Mouse (Mus musculus) ES-Bruce4 (cell line): ENCODE results near the gene Agpat4. TPM values are rescaled to one million over a fixed set of nuclear protein-coding genes. Genes with fewer than 3 reads are reported as not detected.
A peak's percentile ranks its signal among the peaks of the same experiment; 100 is the strongest.

Experiments used
- H3K27ac ChIP-seq: 2 replicates; pipeline ENCODE4 v1.5.1; 2012; ENCODE audit warnings: low read length, inconsistent platforms; ENCODE audit not compliant: insufficient read depth
- H3K27me3 ChIP-seq: 2 replicates; pipeline ENCODE4 v1.6.1; 2012; ENCODE audit warnings: mild to moderate bottlenecking, low read length, inconsistent platforms; ENCODE audit not compliant: control insufficient read depth, poor library complexity, insufficient read depth, severe bottlenecking
- H3K36me3 ChIP-seq: 2 replicates; pipeline ENCODE4 v1.6.1; 2012; ENCODE audit warnings: inconsistent platforms, mild to moderate bottlenecking, low read length, moderate library complexity; ENCODE audit not compliant: control insufficient read depth, poor library complexity, insufficient read depth, severe bottlenecking
- H3K4me1 ChIP-seq: one replicate; pipeline ENCODE4 v1.8.1; 2011; ENCODE audit warnings: low read length; ENCODE audit not compliant: control insufficient read depth, insufficient read depth
- H3K4me3 ChIP-seq: 2 replicates; pipeline ENCODE4 v1.5.1; 2011; ENCODE audit warnings: low read depth, mild to moderate bottlenecking, low read length
- H3K9ac ChIP-seq: 2 replicates; pipeline ENCODE4 v1.6.1; 2012; ENCODE audit warnings: low read depth, mild to moderate bottlenecking, inconsistent platforms; ENCODE audit not compliant: poor library complexity, severe bottlenecking
- H3K9me3 ChIP-seq: replicated peaks from 2 replicates; pipeline ENCODE4 v1.6.1; 2012; ENCODE audit warnings: mild to moderate bottlenecking, low read length, inconsistent platforms; ENCODE audit not compliant: control insufficient read depth, poor library complexity, insufficient read depth, severe bottlenecking
- CTCF ChIP-seq: IDR thresholded peaks from one replicate; pipeline ENCODE4 v1.8.1; 2011; ENCODE audit warnings: low read depth, low read length
- EP300 ChIP-seq: IDR thresholded peaks from 2 replicates; pipeline ENCODE4 v1.6.1; 2011; ENCODE audit warnings: low read depth, low read length; ENCODE audit not compliant: insufficient read depth
- POLR2A ChIP-seq: IDR thresholded peaks from one replicate; pipeline ENCODE4 v1.8.1; 2011; ENCODE audit warnings: low read length; ENCODE audit not compliant: insufficient read depth
- polyA plus RNA-seq: library from polyadenylated mRNA; stranded (reverse); fragments of >200 nt; gene quantifications from 2 replicates; pipeline ENCODE4 v1.2.4, GENCODE M21; 2011; ENCODE audit warnings: low read depth; ENCODE audit not compliant: missing spikeins, insufficient read depth, insufficient read length

Gene Agpat4
- polyA plus RNA-seq, 1 experiment, result 80.4 TPM

DNA sequence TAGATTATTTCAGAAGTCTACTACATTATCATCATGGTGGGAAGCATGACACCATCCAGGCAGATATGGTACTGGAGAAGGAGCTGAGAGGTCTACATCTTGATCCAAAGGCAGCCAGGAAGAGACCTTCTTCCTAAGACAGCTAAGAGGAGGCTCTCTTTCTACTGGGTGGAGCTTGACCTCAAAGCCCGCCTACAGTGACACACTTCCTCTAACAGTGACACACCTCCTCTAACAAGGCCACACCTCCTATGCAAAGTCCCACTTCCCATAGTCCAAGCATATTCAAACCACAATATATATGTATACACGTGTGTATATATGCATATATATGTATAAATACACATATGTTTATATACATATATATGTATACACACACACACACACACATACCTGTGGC is 32.5 kb downstream of the Agpat4 start:
- Histone ChIP-seq H3K9ac (no peak overlapping the region), H3K36me3 (peaks cover 24% of the 10 kb centered on the region), H3K27ac (no peak overlapping the region), H3K4me1 (peaks cover 6% of the 10 kb centered on the region), H3K4me3 (no peak overlapping the region), H3K9me3 (no peaks in the 10 kb centered on the region), H3K27me3 (no peaks in the 10 kb centered on the region)
- no peak for TF ChIP-seq POLR2A
- no peak for TF ChIP-seq EP300
- no peak for TF ChIP-seq CTCF

DNA sequence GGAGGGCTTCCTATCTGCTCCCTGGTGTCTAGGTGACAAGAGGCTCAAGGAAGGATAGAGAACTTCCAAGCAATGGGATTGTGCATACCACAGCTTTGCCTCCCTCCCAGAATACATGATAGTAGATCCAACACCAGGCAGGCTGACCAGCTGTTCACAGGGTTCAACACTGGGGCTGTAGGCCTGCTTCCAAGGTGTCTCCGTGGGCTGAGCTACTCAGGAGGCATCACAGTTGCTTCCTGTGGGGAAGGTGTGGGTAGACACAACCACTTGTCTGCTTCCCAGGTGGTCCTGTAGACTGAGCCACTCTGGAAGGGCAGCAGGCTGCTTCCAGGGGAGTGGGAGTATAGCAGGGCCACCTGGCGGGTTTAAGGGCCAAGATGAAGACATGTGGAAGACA is 35.8 kb downstream of the Agpat4 start:
- TF ChIP-seq CTCF (no peak), EP300 (no peak), POLR2A (no peak)
- Histone ChIP-seq H3K4me3 (no peak overlapping the region), H3K9ac (no peak overlapping the region), H3K27ac (no peak overlapping the region), H3K27me3 (no peaks in the 10 kb centered on the region), H3K9me3 (no peaks in the 10 kb centered on the region), H3K4me1 (peaks cover 8% of the 10 kb centered on the region), H3K36me3 (peaks cover 24% of the 10 kb centered on the region)

- Histone ChIP-seq H3K27ac (no peak overlapping the region), H3K9me3 (no peaks in the 10 kb centered on the region), H3K4me3 (no peak overlapping the region), H3K4me1 (peaks cover 14% of the 10 kb centered on the region), H3K27me3 (no peaks in the 10 kb centered on the region), H3K36me3 (peaks cover 24% of the 10 kb centered on the region), H3K9ac (no peak overlapping the region)
- TF ChIP-seq EP300 (no peak), CTCF (no peak), POLR2A (no peak)
Measured at GRCm38 (mm10) chr17:12155236-12155635, 36.7 kb downstream of the Agpat4 start.

DNA sequence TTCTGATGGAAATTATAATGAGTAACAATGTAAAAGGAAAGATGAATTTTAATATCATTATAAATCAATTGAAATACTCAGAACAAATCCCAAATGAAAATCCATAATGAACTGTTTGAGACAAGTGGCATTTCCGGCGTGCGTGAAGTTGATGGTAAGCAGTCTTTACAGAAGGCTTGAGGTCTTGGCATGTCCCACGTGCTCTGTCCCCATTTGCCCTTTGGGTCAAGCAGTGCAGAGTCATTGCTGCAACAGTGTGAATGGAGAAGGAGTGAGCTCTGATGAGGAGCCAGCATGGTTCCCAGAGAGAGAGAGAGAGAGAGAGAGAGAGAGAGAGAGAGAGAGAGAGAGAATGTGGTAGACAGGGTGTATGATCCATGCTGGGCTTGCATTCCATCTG is 37.4 kb downstream of the Agpat4 start:
- H3K27ac ChIP-seq, result peak overlapping the region; percentile 59
- peaks cover 24% of the 10 kb centered on the region for H3K36me3 ChIP-seq
- TF ChIP-seq EP300, result no peak
- TF ChIP-seq POLR2A, result no peak
- no peak for TF ChIP-seq CTCF
- H3K4me3 ChIP-seq, result no peak overlapping the region
- H3K27me3 ChIP-seq, result no peaks in the 10 kb centered on the region
- no peak overlapping the region for H3K9ac ChIP-seq
- no peaks in the 10 kb centered on the region for H3K9me3 ChIP-seq
- H3K4me1 ChIP-seq, result peaks cover 17% of the 10 kb centered on the region

DNA sequence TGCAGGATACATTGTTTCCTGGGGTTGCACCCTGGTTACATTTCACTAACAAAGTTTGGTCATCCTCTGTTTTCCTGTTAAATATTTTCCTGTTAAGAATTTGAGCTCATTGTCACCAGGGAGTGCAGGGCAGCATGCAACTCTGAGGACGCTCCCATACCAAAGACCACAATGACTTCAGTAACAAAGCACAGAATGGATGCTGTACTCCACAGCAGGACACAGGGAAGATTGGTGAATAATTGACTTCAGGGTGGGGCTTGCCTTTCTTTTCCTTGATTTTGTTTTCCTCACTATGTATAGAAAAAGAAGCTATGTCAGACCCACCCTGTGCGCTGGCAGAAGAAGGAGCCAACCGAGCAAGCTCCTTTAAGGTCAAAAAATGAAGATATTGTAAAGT is 38.2 kb downstream of the Agpat4 start:
- Histone ChIP-seq H3K27me3 (no peaks in the 10 kb centered on the region), H3K4me1 (peaks cover 17% of the 10 kb centered on the region), H3K9me3 (no peaks in the 10 kb centered on the region), H3K27ac (peak overlapping the region; percentile 59), H3K36me3 (peaks cover 24% of the 10 kb centered on the region), H3K9ac (no peak overlapping the region), H3K4me3 (no peak overlapping the region)
- TF ChIP-seq CTCF, result no peak
- TF ChIP-seq EP300, result 0 out of 2 replicates have a peak, but pooled peaks have one; percentile 12

- H3K9me3 ChIP-seq, result no peaks in the 10 kb centered on the region
- peaks cover 23% of the 10 kb centered on the region for H3K36me3 ChIP-seq
- H3K4me3 ChIP-seq, result no peak overlapping the region
- no peak overlapping the region for H3K9ac ChIP-seq
- TF ChIP-seq EP300 (no peak), CTCF (no peak)
- H3K27me3 ChIP-seq, result no peaks in the 10 kb centered on the region
- H3K4me1 ChIP-seq, result peaks cover 17% of the 10 kb centered on the region
- peak overlapping the region; percentile 7; the same call in 1 of the 2 replicates for H3K27ac ChIP-seq
Measured at GRCm38 (mm10) chr17:12157203-12157602, 38.7 kb downstream of the Agpat4 start.
